Mouse (Mus musculus): ENCODE results near the gene Suclg1. TPM values are rescaled to one million over a fixed set of nuclear protein-coding genes. Genes with fewer than 3 reads are reported as not detected.

Gene Suclg1
- polyA plus RNA-seq (2016; fragmentation: Nextera tagmentation; extraction: Ambion mirVana): 240 and 261 TPM in 2 replicates

DNA sequence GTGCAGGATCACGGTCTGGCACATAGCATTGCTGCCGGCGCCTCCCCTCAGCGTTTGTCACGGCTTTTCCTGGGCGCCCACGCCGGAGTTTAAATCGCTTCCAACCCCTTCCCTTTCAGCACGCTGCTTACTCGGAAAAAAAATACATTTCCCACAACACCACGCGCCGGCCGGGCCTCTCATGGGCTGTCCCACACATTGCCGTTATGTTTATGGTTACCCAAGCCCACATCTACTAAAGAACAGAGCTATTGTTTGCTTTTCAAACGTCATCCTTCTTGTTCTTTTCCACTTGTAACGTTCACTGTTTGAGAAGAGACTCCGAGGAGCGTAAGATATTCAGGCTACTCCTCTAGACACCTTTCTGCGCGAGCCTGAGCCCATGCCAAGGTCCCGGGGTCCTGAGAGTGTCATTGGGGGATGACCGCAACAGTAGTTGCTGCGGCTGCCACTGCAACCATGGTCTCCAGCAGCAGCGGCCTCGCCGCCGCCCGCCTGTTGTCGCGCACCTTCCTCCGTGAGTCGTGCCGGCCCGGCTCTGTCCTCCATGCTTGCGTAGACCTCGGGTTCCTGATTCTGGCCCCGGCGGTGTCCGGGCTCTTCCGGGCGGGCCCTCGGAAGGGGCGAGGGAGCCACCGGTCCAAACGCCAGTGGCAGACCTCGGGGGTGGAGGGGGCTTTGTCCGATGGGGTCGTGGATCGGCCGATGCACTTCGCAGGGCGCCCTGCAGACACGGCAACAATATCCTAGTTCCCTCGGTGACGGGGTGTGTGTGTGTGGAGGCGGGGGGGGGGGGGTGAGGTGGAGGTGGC is at the start of gene Suclg1:
Gene Suclg1, plus strand, starts transcription at position 146 of the 812 bp plus-strand sequence.
- ATAC-seq (ENCODE audit: insufficient number of reproducible peaks, low FRiP score): peak; percentile 94
- Histone ChIP-seq H3K4me2 (peak within 1 kb of the TSS; percentile 66), H3K4me1 (replicated peaks) (peaks cover 24% of the 10 kb centered on the region), H3K27ac (ENCODE audit: poor library complexity, severe bottlenecking) (peak within 1 kb of the TSS; percentile 85), H3K36me3 (peaks cover 6% of the 10 kb centered on the region), H3K27me3 (replicated peaks) (no peaks in the 10 kb centered on the region), H3K9ac (peak within 1 kb of the TSS; percentile 95), H3K4me3 (peak within 1 kb of the TSS; percentile 93), H3K9me3 (replicated peaks) (no peaks in the 10 kb centered on the region)
- WGBS: under 1% methylated on average over 58 of the region's 58 CpGs

DNA sequence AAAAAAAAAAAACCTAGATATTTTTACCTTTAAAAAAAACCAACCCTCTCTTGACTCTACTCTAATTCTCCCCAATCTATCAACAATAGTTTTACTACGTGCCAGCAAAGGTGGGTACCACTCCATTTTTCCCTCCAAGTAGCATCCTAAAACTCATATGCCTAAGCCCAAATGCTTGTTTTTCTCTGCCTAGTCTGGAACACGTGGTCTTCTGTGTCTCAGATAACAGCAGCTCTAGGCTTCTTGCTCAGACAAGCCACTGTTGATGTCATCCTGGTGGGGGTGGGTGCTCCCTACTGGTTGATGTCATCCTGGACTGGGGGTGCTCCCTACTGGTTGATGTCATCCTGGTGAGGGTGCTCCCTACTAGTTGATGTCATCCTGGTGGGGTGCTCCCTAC is 44.5 kb upstream of the Suclg1 start:
- H3K4me3 ChIP-seq: no peak overlapping the region
- H3K4me1 ChIP-seq (replicated peaks): 0 out of 2 replicates have a peak, but pooled peaks cover 2% of the 10 kb centered on the region
- H3K27ac ChIP-seq (ENCODE audit: poor library complexity, severe bottlenecking): no peak overlapping the region
- 48% methylated on average over 2 of the region's 2 CpGs for WGBS
- H3K9ac ChIP-seq: no peak overlapping the region
- H3K36me3 ChIP-seq: no peaks in the 10 kb centered on the region
- no peaks in the 10 kb centered on the region for H3K9me3 ChIP-seq (replicated peaks)
- ATAC-seq (ENCODE audit: insufficient number of reproducible peaks, low FRiP score): no peak
- H3K27me3 ChIP-seq (replicated peaks): no peaks in the 10 kb centered on the region
- no peak overlapping the region for H3K4me2 ChIP-seq

DNA sequence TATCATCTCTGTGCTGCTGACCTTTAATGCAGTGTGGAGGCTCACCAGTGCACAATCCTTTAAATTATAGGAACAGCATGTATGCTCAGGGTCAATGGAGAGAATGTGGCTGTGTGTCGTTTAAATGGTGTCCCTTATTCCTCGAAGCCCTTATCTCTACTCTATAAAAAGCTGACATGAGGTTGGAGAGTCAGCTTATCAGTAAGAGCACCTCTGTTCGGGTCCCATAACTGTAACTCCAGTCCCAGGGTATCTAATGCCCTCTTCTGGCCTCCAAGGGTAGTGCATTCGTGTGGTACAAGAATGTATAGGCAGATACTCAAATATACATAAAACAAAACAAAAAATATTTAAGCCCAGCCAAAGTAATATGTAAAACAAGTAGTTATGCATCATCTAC is 43.2 kb upstream of the Suclg1 start:
- no peak overlapping the region for H3K27ac ChIP-seq (ENCODE audit: poor library complexity, severe bottlenecking)
- H3K9ac ChIP-seq: no peak overlapping the region
- ATAC-seq (ENCODE audit: insufficient number of reproducible peaks, low FRiP score): no peak
- no peak overlapping the region for H3K4me3 ChIP-seq
- H3K4me2 ChIP-seq: no peak overlapping the region
- no peaks in the 10 kb centered on the region for H3K9me3 ChIP-seq (replicated peaks)
- 48% methylated on average over 4 of the region's 4 CpGs for WGBS
- no peaks in the 10 kb centered on the region for H3K27me3 ChIP-seq (replicated peaks)
- H3K36me3 ChIP-seq: no peaks in the 10 kb centered on the region
- H3K4me1 ChIP-seq (replicated peaks): 0 out of 2 replicates have a peak, but pooled peaks cover 2% of the 10 kb centered on the region

DNA sequence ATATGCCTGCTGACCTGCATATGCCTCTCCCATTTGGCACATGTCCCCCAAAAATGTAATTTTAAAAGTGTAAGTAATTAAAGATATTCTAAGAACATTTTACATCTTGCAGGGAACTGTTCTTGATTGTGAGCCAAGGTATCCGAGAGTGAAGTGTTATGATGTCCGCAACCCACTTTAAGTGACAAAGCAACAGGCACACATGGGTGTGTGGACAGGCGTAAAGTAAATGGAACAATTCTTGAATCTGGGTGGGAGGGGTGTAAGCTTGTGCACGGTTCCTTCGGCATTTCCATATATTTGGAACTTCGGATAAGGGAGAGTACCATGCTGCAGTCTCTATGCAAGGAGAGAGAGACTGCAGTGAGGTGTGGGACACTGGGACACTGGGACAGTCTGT is 38.6 kb upstream of the Suclg1 start:
- WGBS: 87% methylated on average over 6 of the region's 6 CpGs
- Histone ChIP-seq H3K4me3 (no peak overlapping the region), H3K36me3 (no peaks in the 10 kb centered on the region), H3K4me2 (no peak overlapping the region), H3K27me3 (replicated peaks) (no peaks in the 10 kb centered on the region), H3K9ac (no peak overlapping the region), H3K27ac (ENCODE audit: poor library complexity, severe bottlenecking) (no peak overlapping the region), H3K4me1 (replicated peaks) (no peaks in the 10 kb centered on the region), H3K9me3 (replicated peaks) (no peaks in the 10 kb centered on the region)
- ATAC-seq (ENCODE audit: insufficient number of reproducible peaks, low FRiP score): no peak

DNA sequence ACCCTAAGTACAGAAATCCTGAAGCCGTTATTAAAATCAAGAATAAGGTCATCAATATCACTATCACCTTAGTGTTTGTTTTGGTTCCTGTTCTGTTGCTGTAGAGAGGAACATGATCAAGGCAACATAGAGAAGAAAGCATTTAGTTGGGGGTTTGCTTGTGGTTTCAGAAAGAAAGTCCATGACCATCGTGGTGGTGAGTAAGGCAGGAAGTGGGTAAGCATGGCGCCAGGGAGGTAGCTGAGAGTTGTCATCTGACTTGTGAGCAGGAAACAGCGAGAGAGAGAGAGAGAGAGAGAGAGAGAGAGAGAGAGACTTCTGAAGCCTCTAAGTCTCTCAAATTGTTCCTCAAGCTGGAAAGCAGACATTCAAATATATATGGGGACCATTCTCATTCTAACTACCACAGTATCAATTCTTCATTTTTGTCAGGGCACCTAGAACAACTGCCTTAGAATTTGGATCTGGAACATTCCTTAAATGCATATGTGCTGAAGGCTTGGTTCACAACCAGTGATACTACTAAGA is 37.7 kb upstream of the Suclg1 start:
- no peaks in the 10 kb centered on the region for H3K36me3 ChIP-seq
- no peaks in the 10 kb centered on the region for H3K4me1 ChIP-seq (replicated peaks)
- no peak overlapping the region for H3K27ac ChIP-seq (ENCODE audit: poor library complexity, severe bottlenecking)
- H3K9ac ChIP-seq: no peak overlapping the region
- 69% methylated on average over 4 of the region's 4 CpGs for WGBS
- H3K4me3 ChIP-seq: no peak overlapping the region
- no peaks in the 10 kb centered on the region for H3K27me3 ChIP-seq (replicated peaks)
- no peak for ATAC-seq (ENCODE audit: insufficient number of reproducible peaks, low FRiP score)
- no peaks in the 10 kb centered on the region for H3K9me3 ChIP-seq (replicated peaks)
- H3K4me2 ChIP-seq: no peak overlapping the region

DNA sequence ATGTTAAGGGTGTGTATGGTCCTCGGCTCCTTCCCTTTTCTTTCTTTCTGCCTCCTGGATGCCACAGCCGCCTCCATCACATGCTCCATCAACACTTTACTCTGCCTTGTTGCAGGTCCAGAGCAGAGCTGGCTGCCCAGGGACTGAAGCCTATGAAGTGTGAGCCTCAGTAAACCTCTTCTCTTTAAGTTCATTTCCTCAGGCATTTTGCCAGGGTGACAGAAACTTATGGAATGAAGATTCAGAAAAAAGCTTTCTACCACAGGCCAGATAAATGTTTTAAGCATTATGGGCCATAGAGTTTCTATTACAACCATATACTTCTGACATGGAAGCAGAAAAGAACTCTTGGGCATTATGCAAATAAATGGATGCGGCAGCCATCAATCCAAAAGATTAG is 37.1 kb upstream of the Suclg1 start:
- WGBS: 74% methylated on average over 3 of the region's 3 CpGs
- H3K9ac ChIP-seq: no peak overlapping the region
- no peak for ATAC-seq (ENCODE audit: insufficient number of reproducible peaks, low FRiP score)
- H3K27ac ChIP-seq (ENCODE audit: poor library complexity, severe bottlenecking): no peak overlapping the region
- H3K27me3 ChIP-seq (replicated peaks): no peaks in the 10 kb centered on the region
- no peaks in the 10 kb centered on the region for H3K4me1 ChIP-seq (replicated peaks)
- no peaks in the 10 kb centered on the region for H3K9me3 ChIP-seq (replicated peaks)
- no peak overlapping the region for H3K4me3 ChIP-seq
- no peak overlapping the region for H3K4me2 ChIP-seq
- H3K36me3 ChIP-seq: no peaks in the 10 kb centered on the region

DNA sequence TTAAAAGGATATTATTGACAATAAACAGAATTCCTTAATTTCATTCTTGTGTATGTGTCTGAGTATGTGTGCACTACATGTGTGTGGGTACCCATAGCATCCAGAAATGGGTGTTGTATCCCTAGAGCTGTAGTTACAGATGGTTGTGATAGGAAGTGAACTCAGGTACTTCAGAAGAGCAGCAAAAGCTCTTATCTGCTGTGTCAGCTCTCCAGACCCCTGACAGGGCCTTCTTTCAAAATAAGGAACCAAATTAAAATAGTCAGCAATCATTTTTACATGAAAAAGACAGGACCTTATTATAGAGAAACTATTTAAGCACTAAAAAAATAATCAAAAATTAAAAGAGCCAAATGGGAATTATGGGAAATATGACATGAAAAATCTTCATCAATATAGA is 36.6 kb upstream of the Suclg1 start:
- no peaks in the 10 kb centered on the region for H3K9me3 ChIP-seq (replicated peaks)
- H3K4me1 ChIP-seq (replicated peaks): no peaks in the 10 kb centered on the region
- no peak overlapping the region for H3K9ac ChIP-seq
- ATAC-seq (ENCODE audit: insufficient number of reproducible peaks, low FRiP score): no peak
- H3K4me3 ChIP-seq: no peak overlapping the region
- H3K27ac ChIP-seq (ENCODE audit: poor library complexity, severe bottlenecking): no peak overlapping the region
- H3K27me3 ChIP-seq (replicated peaks): no peaks in the 10 kb centered on the region
- H3K4me2 ChIP-seq: no peak overlapping the region
- no peaks in the 10 kb centered on the region for H3K36me3 ChIP-seq

DNA sequence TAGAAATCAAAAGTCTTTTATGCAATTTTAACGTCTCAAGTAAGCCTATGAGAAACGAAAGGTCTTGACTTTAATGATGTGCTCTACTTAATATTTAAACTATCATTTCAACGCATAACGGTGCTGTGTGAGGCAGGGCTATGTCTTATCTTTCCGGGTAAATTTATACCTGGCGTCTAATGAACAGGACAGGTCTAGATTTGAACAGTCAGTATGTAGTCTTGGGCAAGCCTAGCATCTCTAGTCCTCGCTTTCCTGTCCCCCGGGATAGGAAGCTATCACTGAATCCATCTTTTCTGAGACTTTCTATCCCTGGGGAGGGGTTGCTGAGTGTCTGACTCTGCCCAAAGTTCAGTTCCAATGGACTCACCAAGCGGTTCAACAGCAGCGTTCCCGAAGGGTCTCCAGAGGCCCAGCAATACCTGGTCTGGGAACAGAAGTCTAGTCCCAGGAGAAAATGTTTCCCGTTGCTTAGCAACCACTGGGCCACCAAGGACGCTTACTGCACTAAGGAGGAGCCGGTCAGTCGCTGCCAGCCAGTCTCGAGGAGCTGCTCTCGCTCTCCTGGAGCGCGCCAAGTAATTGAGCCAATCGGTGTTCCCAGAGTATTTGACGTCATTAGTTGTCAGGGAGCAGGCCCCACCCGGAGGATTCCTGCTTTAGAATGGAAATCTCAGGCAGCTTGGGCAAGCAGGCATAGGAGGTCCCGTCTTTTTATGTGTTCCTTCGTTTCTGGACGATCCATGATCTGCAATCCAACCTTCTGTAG is 26.8 kb upstream of the Suclg1 start, which contains the start of gene Dnah6:
Gene Dnah6, minus strand, starts transcription at position 463 of the 769 bp plus-strand sequence.
- H3K27me3 ChIP-seq (replicated peaks): no peaks in the 10 kb centered on the region
- H3K4me2 ChIP-seq: peak within 1 kb of the TSS; percentile 63
- H3K4me1 ChIP-seq (replicated peaks): peaks cover 6% of the 10 kb centered on the region; the same call in 1 of the 2 replicates
- no peaks in the 10 kb centered on the region for H3K9me3 ChIP-seq (replicated peaks)
- H3K4me3 ChIP-seq: peak within 1 kb of the TSS; percentile 41
- H3K9ac ChIP-seq: peak within 1 kb of the TSS; percentile 28; the same call in 1 of the 2 replicates
- WGBS: 38% methylated on average over 25 of the region's 25 CpGs
- ATAC-seq (ENCODE audit: insufficient number of reproducible peaks, low FRiP score): peak; percentile 94
- 0 out of 2 replicates have a peak, but pooled peaks cover 3% of the 10 kb centered on the region for H3K36me3 ChIP-seq
- H3K27ac ChIP-seq (ENCODE audit: poor library complexity, severe bottlenecking): peak within 1 kb of the TSS; percentile 78

DNA sequence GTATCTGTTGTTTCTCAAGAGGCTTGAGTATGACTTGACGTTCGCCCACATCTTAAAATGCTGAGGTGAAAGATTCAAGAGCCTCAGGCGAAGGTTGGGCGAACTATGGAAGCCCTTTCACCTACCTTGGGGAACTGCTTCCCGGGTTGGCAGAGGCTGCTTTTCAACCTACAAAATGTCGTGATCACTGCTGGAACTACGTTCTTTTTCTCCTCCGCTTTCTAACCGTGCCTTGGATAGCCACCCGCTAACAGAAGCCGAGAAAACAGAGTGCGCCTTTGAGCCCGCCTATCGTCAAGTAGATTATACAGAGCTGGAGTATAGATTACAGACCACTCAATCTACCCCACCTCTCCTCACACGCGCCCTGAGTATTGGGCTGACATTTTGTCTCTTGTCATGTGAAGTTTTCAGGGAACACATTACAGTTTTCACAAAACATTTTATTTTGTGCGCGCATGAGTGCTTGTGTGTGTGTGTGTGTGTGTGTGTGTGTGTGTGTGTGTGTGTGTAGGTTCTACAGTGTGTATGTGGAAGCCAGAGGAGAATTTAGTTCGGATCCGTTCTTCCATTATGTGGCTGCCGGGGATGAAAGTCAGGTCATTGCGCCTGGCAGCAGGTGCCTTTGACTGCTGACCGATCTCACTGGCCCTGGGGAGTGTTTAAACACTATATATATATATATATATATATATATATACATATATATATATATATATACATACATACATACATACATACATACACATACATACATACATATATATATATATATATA is 26.0 kb upstream of the Suclg1 start:
- Histone ChIP-seq H3K27ac (ENCODE audit: poor library complexity, severe bottlenecking) (peak overlapping the region; percentile 78), H3K9ac (peak overlapping the region; percentile 28; the same call in 1 of the 2 replicates), H3K27me3 (replicated peaks) (no peaks in the 10 kb centered on the region), H3K36me3 (0 out of 2 replicates have a peak, but pooled peaks cover 3% of the 10 kb centered on the region), H3K4me2 (peak overlapping the region; percentile 63), H3K9me3 (replicated peaks) (no peaks in the 10 kb centered on the region), H3K4me3 (peak overlapping the region; percentile 41), H3K4me1 (replicated peaks) (peaks cover 6% of the 10 kb centered on the region; the same call in 1 of the 2 replicates)
- whole genome bisulfite sequencing: 28% methylated on average over 23 of the region's 23 CpGs
- ATAC-seq (ENCODE audit: insufficient number of reproducible peaks, low FRiP score): peak; percentile 64; the same call in 1 of the 2 replicates

DNA sequence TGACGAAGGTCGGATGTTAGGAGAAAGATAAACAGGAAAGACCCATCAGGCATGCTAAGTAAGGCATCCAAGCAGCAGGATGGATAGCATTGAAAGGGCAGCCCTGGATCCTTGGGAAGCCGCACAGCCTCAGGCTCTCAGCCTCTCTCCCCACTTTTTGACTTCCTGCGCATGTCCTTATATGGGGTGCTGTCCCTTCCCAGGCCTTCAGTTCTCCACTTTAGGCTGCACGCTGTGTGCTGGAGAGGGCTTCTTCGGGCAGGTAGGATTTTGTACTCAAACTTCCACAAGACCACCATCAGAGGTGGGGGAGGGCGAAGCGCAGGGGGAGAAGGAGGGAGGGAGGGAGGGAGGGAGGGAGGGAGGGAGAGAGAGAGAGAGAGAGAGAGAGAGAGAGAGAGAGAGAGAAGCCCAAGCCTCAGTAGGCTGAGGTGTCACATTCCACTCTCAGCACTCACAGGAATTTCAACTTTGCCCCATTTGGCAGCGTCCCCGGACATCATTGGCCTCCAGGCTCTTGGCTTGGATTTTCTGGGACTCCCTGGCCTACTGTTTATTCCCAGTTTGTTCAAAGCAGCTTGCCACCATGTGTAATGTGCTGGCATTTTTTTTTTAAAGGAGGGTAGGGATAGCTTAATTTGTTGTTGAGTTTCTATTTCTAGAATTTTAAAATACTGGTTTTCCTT is 25.2 kb upstream of the Suclg1 start:
- Histone ChIP-seq H3K9me3 (replicated peaks) (no peaks in the 10 kb centered on the region), H3K4me1 (replicated peaks) (peaks cover 6% of the 10 kb centered on the region; the same call in 1 of the 2 replicates), H3K27me3 (replicated peaks) (no peaks in the 10 kb centered on the region), H3K4me2 (peak overlapping the region; percentile 57), H3K4me3 (peak overlapping the region; percentile 32), H3K36me3 (0 out of 2 replicates have a peak, but pooled peaks cover 3% of the 10 kb centered on the region), H3K9ac (peak overlapping the region; percentile 28; the same call in 1 of the 2 replicates), H3K27ac (ENCODE audit: poor library complexity, severe bottlenecking) (peak overlapping the region; percentile 89)
- peak; percentile 82 for ATAC-seq (ENCODE audit: insufficient number of reproducible peaks, low FRiP score)
- WGBS: 8% methylated on average over 8 of the region's 10 CpGs
